Mouse (Mus musculus): Measurements from ENCODE around the gene Ebp. TPM values are rescaled to one million over a fixed set of nuclear protein-coding genes. Genes with fewer than 3 reads are reported as not detected.

Gene Ebp
- 24.3 TPM in 2 replicates for polyA plus RNA-seq (2012; rRNA removed)

DNA sequence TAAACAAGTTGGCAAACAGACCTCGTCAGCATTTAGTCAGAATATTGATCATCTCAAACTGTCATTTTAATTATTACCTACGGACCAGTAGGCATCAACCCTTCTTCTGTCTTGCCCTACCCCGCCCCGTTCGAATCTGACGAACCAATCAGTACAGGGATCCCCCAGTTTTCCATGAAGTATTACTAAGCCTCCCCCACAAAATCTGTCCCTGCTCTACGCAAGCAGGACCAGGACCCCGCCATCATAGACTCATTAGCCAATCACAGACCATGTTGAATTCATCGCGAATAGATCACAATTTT lies at the start of gene Ebp:
TSS of gene Ebp (minus strand) at position 94 of the 305 bp plus-strand sequence.

GRCm38 (mm10) chrX:8206015-8206693 lies 12.8 kb upstream of the Ebp start, which contains the start of gene Porcn:
TSS of gene Porcn (minus strand) at chrX:8206525.

DNA sequence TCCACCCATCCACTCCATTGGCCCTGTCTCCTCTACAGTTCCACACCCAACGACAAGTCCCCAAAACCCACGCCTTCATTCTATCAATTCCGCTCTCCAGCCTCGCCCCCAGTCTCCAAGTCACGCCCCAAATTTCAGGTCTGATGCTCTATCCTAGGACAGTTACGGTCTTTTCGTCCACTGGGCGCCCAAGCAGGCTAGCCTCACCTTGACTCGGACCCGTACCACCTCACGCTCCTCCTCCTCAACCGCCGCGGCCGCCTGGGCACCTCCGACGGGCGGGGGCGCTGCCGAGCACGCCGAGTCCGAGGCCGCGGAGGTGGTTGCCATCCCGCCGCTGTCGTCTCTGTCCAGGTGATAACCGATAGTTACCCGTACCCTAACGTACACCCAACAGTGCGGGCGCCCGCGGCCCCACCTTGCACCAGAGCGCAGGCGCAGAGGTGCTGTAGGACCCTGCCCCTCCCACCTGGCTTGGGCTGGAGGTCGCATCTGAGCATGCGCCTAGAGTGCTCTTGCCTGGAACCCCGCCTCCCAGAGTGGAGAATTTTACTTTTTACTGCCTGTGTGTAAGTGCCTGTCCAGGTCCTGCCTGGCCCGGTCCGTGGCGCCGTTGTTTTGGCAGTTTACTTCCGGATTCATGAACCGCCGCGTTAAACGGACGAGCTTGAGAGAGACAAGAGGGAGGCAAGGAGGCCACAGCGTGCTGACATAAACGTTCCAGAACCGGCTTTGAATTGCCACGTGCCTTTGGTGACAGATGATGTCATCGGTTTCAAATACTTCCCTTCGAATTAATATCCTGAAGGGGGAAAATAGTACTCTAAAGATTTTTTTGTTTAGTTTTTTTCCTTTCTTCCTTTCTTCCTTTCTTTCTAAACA lies 17.6 kb downstream of the Ebp start, which contains the start of gene Tbc1d25:
TSS of gene Tbc1d25 (minus strand) at position 678 of the 882 bp plus-strand sequence.

GRCm38 (mm10) chrX:8145153-8145991 lies 47.9 kb downstream of the Ebp start, which contains the start of gene Rbm3:
TSS of gene Rbm3 (minus strand) at chrX:8145880.

Other genes starting within 250 kb of the Ebp start
- gene Hdac6, start 245.6 kb downstream of the Ebp start, polyA plus RNA-seq (2012; rRNA removed), result 114 and 115 TPM in 2 replicates
- 0.04 TPM in 2 replicates for gene Gata1, start 215.4 kb downstream of the Ebp start, polyA plus RNA-seq (2012; rRNA removed)
- 0.62 and 1.5 TPM in 2 replicates for gene Glod5, start 175.0 kb downstream of the Ebp start, polyA plus RNA-seq (2012; rRNA removed)
- gene Suv39h1, start 118.8 kb downstream of the Ebp start, polyA plus RNA-seq (2012; rRNA removed), result 40.4 and 40.9 TPM in 2 replicates
- 0.53 and 0.60 TPM in 2 replicates for gene Was, start 103.0 kb downstream of the Ebp start, polyA plus RNA-seq (2012; rRNA removed)
- gene Wdr13, start 60.6 kb downstream of the Ebp start, polyA plus RNA-seq (2012; rRNA removed), result 270 and 294 TPM in 2 replicates
- gene Rbm3, start 47.6 kb downstream of the Ebp start, polyA plus RNA-seq (2012; rRNA removed), result 369 and 393 TPM in 2 replicates
- 28.9 and 29.2 TPM in 2 replicates for gene Tbc1d25, start 17.3 kb downstream of the Ebp start, polyA plus RNA-seq (2012; rRNA removed)
- gene Porcn, start 13.0 kb upstream of the Ebp start, polyA plus RNA-seq (2012; rRNA removed), result 94.0 and 103 TPM in 2 replicates
- 46.6 and 46.8 TPM in 2 replicates for gene Ftsj1, start 58.9 kb upstream of the Ebp start, polyA plus RNA-seq (2012; rRNA removed)
- 23.1 and 26.9 TPM in 2 replicates for gene Slc38a5, start 77.6 kb upstream of the Ebp start, polyA plus RNA-seq (2012; rRNA removed)
- gene Ssxb10, start 133.9 kb upstream of the Ebp start, polyA plus RNA-seq (2012; rRNA removed), result not detected in 2 replicates
- gene Ssxb9, start 173.5 kb upstream of the Ebp start, polyA plus RNA-seq (2012; rRNA removed), result not detected in 2 replicates
- gene Ssxb1, start 219.8 kb upstream of the Ebp start, polyA plus RNA-seq (2012; rRNA removed), result not detected in 2 replicates

Data from central nervous system, embryonic 18 days (tissue).